Mouse (Mus musculus) gonadal fat pad, adult 2 months (tissue): ENCODE data around the gene C130032M10Rik. TPM values are rescaled to one million over a fixed set of nuclear protein-coding genes. Genes with fewer than 3 reads are reported as not detected.

Experiments
- DNase-seq: peaks from one replicate; pipeline ENCODE4 v3.0.0-alpha.2; 2012; ENCODE audit warnings: low read depth
- polyA plus RNA-seq: library from polyadenylated mRNA; depleted of rRNA; stranded (reverse); fragments of >200 nt; gene quantifications from 2 replicates; pipeline ENCODE4 v1.2.3, GENCODE M21; 2012; rRNA removed

The C130032M10Rik gene
- polyA plus RNA-seq, 1 experiment: not detected

DNA sequence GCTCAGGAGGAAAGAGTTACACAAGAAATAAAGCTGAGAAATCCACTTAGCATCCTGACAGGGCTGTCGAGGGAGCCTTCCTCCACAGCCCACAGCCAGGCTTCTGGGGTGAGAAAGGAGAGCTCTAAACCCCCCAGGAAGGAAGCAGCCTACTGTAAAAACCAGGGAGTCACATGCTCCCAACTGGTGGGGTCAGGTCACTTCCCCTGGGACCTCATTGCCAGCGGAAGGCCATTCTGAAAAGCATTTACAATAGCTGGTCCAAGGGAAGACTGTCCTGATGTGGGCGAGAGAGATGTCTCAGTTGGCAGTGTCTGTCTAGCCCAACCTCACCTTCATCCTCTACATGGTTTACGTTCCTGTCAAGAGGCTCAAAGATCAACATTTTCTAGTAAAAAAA lies 33.0 kb downstream of the C130032M10Rik start:
- DNase-seq: no peak

DNA sequence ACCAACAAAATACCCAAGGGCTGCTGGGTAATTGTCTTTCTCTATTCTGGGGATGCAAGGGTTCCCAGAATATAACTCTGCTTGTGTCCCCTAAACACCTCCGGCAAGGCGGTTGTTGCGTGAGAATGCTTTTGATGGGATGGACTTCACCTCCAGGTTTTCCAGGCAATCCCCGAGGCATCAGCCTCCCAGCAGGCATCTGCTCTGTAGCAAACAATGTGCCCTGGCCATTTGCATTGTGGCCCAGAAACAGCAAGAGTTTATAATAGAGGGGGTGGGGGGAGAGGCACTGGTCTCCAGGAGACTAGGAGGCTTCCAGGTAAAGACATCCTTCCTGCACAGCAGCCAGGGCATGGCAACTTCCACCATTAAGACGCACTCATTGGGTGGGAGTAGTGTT lies 33.6 kb downstream of the C130032M10Rik start:
- DNase-seq: no peak

DNA sequence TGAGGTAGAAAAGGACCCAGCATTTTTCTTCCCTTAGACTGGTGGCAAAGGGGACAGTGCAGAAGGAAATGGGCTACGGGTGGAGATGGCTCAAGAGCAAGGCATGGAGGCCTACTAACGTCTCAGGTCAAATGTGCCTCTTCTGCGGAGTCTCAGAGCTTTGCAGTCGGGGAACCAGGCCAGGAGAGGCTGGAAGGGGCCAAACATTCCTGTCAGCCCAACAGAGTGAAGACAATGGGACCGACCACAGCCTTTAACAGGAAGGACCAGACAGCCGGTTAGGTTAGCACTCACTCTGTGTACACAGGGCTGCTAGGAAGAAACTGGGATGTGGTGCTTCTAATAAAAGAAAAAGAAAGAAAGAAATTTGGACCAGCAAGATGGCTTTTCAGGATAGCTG lies 34.5 kb downstream of the C130032M10Rik start:
- DNase-seq: no peak

DNA sequence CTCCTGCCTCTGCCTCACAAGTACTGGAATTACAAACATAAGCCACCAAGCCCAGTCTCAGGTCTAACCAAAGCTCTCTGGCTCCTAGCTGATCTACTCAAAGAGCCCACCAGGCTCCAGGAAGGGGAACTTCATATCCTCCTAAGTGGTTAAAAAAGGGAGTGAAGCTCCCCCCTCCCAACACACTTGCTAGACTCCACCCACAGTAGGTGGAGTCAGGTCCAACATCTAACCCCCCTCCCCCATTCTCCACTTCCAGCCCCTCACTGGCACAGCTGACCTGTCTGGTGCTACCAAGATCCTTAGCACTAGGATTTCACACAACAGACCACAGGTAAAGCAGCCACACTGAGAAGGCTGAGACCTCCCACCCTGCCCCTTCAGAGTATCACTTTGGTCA lies 38.3 kb downstream of the C130032M10Rik start:
- no peak for DNase-seq

DNA sequence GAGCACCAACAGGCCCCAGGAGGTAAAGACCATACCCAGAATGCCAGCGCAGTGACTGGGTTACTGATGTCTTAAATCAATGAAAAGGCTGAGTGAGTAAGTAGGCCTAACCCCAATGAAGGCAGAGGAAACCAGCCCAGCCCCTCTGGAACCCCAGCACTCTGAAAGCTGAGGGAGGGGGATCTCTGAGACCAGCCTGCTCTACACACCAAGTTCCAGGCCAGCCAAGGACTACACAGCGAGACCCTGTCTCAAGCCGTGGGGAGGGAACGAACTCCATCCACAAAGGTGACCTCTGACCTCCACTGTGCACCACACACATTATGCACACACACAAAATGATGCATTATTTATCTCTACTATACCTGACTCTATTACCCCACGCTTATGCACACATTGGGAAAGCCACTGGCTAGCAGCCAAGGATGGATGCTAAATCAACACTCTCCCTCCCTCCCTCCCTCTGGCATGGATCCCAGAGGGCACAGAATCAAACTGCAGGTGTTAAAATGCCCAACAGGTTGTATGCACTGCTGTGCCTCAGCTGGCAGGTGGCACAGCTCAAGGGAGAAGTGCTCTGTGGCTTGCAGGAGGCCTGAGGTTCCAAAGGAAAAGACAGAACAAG lies 39.0 kb downstream of the C130032M10Rik start:
- peak; percentile 45 for DNase-seq

DNA sequence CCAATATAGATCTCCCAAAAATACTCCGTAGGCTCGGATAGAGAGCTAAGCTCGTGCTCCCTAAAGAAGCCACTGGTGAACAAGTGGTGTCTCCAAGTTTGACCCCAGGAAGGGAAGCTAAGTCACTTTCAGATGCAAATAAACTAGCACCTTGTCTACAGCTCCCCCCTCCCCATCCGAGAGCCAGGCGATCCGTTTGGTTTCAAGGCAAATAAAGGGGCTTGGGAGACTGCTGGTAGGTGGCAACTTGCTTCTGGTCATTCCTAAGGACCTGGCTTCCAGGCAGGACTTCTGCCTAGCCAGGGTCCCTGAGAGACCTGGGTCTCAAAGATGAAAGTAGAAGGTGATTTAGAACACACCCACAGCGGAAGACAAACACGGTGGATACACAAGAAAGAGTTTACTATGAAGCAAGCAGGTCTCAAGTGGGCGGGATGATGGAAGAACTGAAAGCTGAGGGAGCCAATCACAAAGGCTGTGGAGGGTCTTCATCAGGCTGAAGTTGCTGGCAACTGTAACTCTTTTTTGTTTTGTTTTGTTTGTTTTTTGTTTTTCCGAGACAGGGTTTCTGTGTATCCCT lies 40.9 kb downstream of the C130032M10Rik start:
- no peak for DNase-seq

DNA sequence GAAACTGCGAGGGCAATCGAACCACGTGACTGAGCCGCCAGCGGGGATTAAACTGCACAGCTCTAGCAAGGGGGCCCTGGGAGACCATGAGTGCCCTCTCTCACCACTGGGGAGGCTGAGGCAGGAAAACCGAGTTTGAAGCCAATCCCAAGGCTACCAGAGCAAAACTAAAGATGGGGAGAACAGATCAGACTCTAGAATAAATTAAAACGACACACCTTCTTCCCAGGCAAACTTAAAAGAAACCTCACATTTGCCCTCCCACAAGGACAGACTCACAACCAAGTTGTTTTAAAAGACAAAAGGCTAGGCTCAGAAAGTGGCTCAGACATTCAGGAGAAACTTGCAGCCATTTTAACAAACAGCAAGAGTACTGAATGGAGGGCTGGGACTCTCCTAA lies 41.6 kb downstream of the C130032M10Rik start:
- DNase-seq: no peak

DNA sequence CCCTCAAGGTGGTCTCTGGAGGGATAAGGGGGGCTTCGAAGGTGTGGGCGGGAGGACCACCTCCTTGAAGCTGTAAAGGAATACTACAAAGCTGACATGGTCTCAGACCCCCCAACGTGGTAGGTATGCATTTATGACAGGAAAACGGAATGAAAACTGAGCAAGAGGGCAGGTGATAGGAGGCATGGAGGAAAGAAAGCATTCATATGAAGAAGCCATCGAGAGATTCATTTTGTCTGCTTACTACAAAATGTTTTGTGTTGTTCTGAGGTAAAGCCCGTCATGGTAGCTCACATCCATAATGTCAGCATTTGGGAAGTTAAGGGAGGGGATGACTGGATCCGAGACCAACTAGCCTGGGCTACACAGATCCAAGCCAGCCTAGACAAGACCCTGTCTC lies 44.6 kb downstream of the C130032M10Rik start:
- DNase-seq: no peak

DNA sequence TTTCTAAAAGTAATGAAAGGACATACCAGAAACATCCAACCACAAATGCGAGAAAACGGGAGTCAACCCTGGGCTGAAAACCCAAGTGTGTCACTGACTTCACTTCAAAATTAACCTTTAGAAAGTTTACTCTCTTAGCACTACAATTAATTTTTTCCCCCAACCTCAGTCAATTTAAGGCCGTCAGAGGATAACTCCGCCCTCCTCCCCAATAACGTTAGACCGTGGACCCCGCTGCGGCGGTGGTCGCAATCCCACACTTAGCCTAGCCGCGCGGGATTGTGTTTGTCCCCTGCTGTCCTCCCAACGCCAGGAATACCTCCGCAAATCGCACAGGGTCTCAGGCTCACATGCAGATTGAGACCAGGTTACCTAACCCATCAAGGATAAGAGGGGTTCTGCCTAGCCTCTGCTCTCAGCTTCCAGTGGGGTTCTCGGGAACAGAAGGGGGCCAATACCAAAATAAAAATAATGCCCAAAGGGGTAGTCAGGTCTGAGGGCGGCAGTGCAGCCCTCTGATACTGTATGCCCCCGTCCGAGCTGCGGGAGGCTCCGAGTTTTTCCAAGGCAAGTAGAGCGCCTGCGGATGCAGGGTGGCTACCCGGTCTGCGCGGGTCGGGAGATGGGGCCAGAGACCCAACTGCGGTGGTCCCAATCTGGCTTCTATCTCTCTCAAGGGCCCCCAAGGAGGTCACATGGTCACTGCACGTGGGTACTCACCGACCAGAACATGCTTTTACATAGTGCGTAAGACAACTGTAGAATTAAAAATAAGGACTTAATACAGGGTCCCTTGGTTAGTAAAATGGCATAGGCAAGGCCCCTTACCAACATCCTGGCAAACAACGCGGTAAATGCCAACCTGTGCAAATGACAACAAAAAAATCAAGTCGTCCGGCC lies 45.5 kb downstream of the C130032M10Rik start:
- no peak for DNase-seq

DNA sequence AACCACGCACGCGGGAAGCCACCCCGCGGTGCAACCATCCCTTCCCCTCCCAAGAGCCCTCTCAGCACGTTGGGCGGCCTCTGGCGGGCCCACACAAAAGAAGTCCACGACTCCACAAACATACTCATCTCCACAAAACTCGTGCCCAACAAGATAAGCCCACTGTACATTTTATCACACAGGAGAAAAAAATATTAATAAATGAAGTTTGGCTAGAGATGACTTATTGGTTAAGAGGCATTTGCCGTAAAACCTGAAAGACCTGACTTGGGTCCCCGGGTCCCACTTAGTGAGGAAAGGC lies 46.1 kb downstream of the C130032M10Rik start:
- no peak for DNase-seq

DNA sequence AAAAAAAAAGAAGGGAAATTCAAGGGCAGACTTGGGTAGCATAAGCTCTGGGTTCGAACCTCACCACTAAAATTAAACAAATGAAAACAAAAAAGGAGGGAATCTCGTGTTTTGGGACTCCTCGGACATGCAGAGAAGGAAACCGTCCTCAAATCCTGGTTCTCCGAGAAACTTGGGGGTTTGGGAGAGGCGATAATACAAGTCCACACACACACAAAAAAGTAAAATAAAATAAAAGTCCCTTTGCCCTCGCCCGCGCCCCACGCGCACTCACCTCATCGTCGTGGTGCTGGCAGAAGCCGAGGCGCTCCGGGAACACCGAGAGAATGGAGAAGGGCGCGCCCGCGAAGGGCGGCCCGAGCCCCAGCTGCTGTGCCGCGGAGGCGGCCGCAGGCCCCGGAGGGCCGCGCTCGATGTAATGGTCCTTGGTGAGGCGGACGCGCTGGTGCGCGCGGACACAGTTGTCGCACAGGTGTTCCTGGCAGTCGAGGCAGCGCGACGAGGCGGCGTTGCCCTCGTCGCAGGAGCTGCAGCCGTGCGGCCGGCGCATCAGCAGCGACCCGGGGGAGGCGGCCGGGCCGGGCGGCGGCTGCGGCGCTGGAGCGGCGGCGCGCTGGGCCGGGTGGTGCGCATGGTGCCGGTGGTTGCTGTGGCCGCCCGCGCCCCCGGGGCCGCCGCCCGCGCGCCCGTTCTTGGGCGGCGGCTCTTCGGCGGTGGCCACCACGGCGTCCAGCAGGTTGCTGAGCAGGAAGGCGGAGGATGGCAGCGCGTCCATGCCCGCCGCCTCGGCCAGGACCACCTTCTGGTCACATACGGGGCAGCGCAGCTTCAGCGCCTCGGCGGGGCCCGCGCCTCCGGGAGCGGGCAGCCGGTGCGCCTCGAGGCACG lies 46.8 kb downstream of the C130032M10Rik start:
- no peak for DNase-seq

DNA sequence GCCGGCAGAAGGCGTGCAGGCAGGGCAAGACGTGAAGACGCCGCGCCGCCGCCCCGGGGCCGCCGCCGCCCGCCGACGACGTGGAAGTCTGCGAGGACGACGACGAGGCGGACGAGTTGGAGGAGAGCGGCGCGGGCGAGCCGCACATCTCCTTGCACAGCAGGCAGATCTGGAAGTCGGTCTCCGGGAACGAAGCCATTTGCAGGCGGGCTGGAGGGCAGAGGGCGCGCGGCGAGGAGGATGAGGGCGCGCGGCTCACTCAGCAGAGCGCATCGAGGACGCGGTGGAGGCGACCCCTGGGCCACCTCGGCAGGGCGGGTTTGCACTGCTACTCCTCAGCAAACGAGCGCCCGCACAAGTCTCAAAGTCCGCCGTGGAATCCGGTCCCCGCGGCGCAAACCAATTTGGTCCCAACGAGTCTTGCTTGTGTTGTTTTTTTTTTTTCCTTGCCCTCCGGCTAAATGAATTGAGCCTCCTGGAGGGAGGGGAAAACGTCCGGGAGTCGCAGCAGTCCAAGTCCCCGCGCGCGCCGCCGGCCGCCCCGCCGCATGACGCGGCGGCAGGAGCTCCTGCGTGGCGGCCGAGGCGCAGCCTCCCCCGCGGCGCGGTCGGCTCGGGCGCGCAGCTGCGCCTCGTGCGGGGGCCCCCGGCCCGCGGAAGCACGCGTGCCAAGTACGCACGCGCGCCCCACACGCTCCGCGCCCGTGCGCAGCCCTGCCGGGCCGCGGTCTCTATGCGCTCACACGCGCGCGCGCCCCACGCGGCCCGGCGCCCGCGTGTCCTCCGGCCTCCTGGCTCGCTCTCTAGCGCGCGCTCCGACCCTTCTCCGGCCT lies 47.6 kb downstream of the C130032M10Rik start:
- DNase-seq: no peak

DNA sequence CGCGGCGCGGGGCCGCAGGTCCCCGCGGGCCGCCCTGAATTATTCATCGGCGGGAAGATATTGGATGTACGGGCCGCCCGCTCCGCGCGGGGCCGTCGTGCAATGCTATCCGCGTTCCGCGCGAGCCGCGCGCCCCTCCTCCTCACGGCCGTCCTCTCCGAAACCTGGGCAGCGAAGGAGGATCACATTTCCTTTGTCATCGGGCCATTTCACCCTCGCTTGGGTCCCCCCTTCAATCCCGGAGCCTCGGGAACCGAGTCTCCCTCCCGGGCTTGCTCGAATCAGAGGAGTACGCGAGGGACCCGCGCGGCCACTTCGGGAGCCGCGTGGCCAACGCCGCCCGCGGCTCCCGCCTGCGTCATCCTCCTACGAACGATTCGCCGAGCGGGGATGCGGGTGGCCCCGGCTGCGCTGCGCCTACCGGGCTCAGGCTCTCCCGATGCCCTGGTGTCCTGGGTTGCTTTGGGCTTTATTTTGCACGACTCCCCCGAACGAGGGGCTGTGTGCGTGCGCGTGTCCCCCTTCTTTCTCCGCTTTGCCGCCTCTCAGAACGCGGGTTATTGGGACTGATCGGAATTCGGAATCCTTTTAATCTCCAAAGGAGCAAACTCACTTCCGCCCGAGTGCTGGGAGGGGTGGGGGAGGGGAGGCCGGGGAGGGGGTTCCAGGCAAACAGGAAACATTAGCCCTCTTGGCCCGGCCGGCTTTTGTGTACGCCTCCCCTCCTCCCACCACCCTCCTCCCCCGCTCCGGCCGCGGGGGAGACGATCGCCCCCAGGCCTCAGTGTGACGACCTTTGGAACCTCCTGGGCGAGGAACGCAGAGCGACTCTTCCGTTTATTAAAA lies 48.5 kb downstream of the C130032M10Rik start, which contains the start of gene Trim71:
Gene Trim71, minus strand, starts transcription at position 609 of the 846 bp plus-strand sequence.
- no peak for DNase-seq

DNA sequence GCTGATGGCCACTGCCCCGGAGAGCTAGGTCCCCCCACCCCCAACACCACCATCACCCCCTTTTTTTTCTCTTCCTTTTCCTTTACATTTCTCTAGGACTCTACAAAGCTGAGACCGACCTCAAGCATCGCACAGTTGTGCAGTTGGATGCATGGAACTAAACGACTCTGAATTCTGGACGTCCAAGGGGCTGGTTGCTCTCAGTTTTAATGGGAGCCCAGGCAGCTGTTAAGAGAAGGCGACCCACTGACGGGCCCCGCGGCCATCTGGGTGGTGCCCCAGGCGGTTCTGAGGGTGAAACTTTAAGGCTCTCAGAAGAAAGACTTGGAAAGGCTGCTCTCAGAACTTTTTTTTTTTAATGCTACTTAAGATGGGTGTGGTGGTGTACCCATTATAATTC lies 49.2 kb downstream of the C130032M10Rik start:
- no peak for DNase-seq

Other genes starting within 250 kb of the C130032M10Rik start
- gene Bcl2a1c, start 185.6 kb upstream of the C130032M10Rik start, polyA plus RNA-seq: not detected in 2 replicates
- 80.3 and 106 TPM in 2 replicates for gene Crtap, start 125.0 kb upstream of the C130032M10Rik start, polyA plus RNA-seq
- gene Glb1, start 114.6 kb upstream of the C130032M10Rik start, polyA plus RNA-seq: 111 and 119 TPM in 2 replicates
- 8.1 and 8.9 TPM in 2 replicates for gene Tmppe, start 114.6 kb upstream of the C130032M10Rik start, polyA plus RNA-seq
- gene Ccr4, start 10.8 kb upstream of the C130032M10Rik start, polyA plus RNA-seq: 0.09 and 0.14 TPM in 2 replicates
- not detected in 2 replicates for gene Trim71, start 48.7 kb downstream of the C130032M10Rik start, polyA plus RNA-seq
- gene Cnot10, start 124.5 kb downstream of the C130032M10Rik start, polyA plus RNA-seq: 31.2 and 32.7 TPM in 2 replicates
- gene Dync1li1, start 173.1 kb downstream of the C130032M10Rik start, polyA plus RNA-seq: 14.7 and 18.8 TPM in 2 replicates
- 58.3 and 67.6 TPM in 2 replicates for gene Cmtm6, start 215.4 kb downstream of the C130032M10Rik start, polyA plus RNA-seq